Mouse (Mus musculus) testis, adult 2 months (tissue): Measurements from ENCODE around the gene G6pdx.

Source experiments
- CTCF ChIP-seq: fragments of 200-500 bp; IDR thresholded peaks from 2 replicates; pipeline ENCODE4 v1.5.1; 2012; ENCODE audit warnings: low read depth, mild to moderate bottlenecking, inconsistent platforms, low read length, moderate library complexity; ENCODE audit not compliant: control insufficient read depth, insufficient read depth, insufficient replicate concordance
- POLR2A ChIP-seq: fragments of 200-500 bp; IDR thresholded peaks from 2 replicates; pipeline ENCODE4 v1.6.1; 2012; ENCODE audit warnings: low read depth, mild to moderate bottlenecking, inconsistent platforms, low read length, moderate library complexity; ENCODE audit not compliant: control insufficient read depth

DNA sequence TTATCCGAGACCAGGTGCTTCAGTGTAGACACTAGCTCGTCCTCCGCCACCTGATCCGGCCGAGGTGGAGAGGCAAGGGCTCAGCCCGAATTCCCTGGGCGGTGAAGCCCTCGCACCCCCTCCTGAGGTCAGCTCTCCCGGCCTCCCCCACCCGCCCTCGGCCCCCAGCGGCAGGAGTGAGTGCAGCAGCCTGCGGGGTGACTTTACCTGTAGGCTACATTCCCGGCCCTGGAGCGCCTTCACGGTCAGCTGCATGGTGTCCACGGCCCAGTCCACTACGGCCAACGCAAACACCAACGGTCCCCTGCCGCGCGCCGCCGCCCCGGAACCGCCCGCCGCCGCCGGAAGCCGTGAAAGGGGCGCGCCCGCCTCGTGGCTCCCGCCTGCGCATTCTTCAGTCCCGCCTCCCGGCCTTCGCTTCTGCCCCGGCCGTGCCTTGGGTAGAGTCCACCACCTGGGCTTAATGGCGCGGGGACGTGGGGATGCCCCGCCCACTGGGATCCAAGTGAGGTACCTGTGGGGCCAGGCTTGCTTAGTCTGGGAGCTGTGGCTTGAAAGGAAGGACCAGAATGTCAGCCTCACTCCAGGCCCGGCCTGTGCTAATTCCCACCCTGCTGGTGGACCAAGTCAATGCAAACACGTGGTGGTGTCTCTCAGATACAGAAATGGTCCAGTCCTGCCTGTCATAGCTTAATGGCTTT is 60.6 kb downstream of the G6pdx start:
- TF ChIP-seq POLR2A (no peak; the same call in 1 of the 2 replicates), CTCF (no peak)
